Comparison of ENCODE assay signal across 21 mouse cellular contexts in the genomic region with DNA sequence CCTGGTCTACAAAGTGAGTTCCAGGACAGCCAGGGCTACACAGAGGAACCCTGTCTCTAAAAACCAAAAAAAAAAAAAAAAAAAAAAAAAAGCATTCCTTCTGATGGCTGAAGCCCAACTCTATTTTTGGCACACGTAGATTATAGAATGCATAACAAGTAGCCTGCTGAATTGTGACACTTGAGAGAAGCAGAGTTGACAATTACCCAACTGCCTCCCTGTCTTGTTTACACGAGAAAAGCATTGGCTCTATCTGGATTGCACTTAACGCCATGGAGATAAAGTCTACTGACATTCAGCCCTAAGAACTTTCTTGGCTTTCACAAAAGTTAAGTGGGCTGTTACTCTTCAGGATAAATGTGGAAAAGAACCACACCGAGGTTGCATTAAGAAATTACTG. TPM values are rescaled to one million over a fixed set of nuclear protein-coding genes. Genes with fewer than 3 reads are reported as not detected.
A peak's percentile ranks its signal among the peaks of the same experiment; 100 is the strongest.
DNase-seq lines count a peak whose midpoint lies in the region; ATAC-seq and TF ChIP-seq lines count a peak whose summit lies in the region.
"Had no signal": no experiment of that assay in that cellular context is flagged by ENCODE, and none has a peak within 500 bp of the region (broad histone marks: within the 10 kb centered on the region; RNA-seq: fewer than 3 reads in every experiment).

No protein-coding gene starts in this region.

- H3K4me1 ChIP-seq in heart, embryonic 16.5 days (ENCODE audit: control insufficient read depth, insufficient read depth, low read length) = peaks cover 13% of the 10 kb centered on the region
- no peaks in the 10 kb centered on the region for H3K4me1 ChIP-seq in heart, adult 2 months (ENCODE audit: control insufficient read depth, insufficient read depth, low read length)
- peaks cover 5% of the 10 kb centered on the region; the same call in 1 of the 2 replicates for H3K4me1 ChIP-seq in liver, postnatal 0 days (ENCODE audit: insufficient read depth)
- H3K4me1 ChIP-seq in liver, embryonic 12.5 days = no peaks in the 10 kb centered on the region
- H3K4me1 ChIP-seq in intestine, embryonic 16.5 days (ENCODE audit: control insufficient read depth, insufficient read depth, low read length) = no peaks in the 10 kb centered on the region
- H3K4me1 ChIP-seq: stomach, embryonic 15.5 days had no signal

- peak overlapping the region; percentile 17; the same call in 1 of the 2 replicates for H3K4me2 ChIP-seq in heart, embryonic 16.5 days (ENCODE audit: low read depth, low read length)
- H3K4me2 ChIP-seq in liver, postnatal 0 days (ENCODE audit: low read depth, low read length) = no peak overlapping the region
- H3K4me2 ChIP-seq in liver, embryonic 12.5 days = no peak overlapping the region
- H3K4me2 ChIP-seq in intestine, embryonic 16.5 days (ENCODE audit: low read depth, low read length) = no peak overlapping the region
- H3K4me2 ChIP-seq: midbrain, embryonic 11.5 days; stomach, embryonic 15.5 days had no signal

- no peak overlapping the region for H3K4me3 ChIP-seq in heart, embryonic 16.5 days (ENCODE audit: low read length)
- no peak overlapping the region for H3K4me3 ChIP-seq in heart, adult 2 months
- H3K4me3 ChIP-seq in liver, postnatal 0 days (ENCODE audit: low read depth, low read length) = no peak overlapping the region
- no peak overlapping the region for H3K4me3 ChIP-seq in liver, embryonic 12.5 days
- no peak overlapping the region for H3K4me3 ChIP-seq in intestine, embryonic 16.5 days (ENCODE audit: low read length)
- H3K4me3 ChIP-seq: erythroblast, embryonic 14.5 days; stomach, embryonic 15.5 days had no signal

- no peak for TF ChIP-seq EP300 in heart, adult 2 months (IDR thresholded peaks at IDR 0.05; ENCODE audit: insufficient read depth, low read depth, low read length)
- TF ChIP-seq EP300 in liver, postnatal 0 days (IDR thresholded peaks at IDR 0.05; ENCODE audit: low read depth) = no peak

- no peak overlapping the region for H3K9ac ChIP-seq in heart, embryonic 16.5 days (ENCODE audit: low read length)
- H3K9ac ChIP-seq in heart, adult 2 months (ENCODE audit: low read depth, low read length) = no peak overlapping the region
- no peak overlapping the region for H3K9ac ChIP-seq in liver, postnatal 0 days (replicated peaks)
- no peak overlapping the region for H3K9ac ChIP-seq in liver, embryonic 12.5 days
- H3K9ac ChIP-seq in intestine, embryonic 16.5 days (ENCODE audit: low read depth, low read length) = no peak overlapping the region
- H3K9ac ChIP-seq: forebrain, postnatal 0 days; stomach, embryonic 15.5 days had no signal

- H3K9me3 ChIP-seq in heart, embryonic 16.5 days (replicated peaks; ENCODE audit: control insufficient read depth, low read length) = peaks cover 5% of the 10 kb centered on the region; the same call in 1 of the 2 replicates
- no peaks in the 10 kb centered on the region for H3K9me3 ChIP-seq in liver, postnatal 0 days (ENCODE audit: low read length)
- H3K9me3 ChIP-seq in liver, embryonic 12.5 days (replicated peaks) = no peaks in the 10 kb centered on the region
- no peaks in the 10 kb centered on the region for H3K9me3 ChIP-seq in intestine, embryonic 16.5 days (ENCODE audit: control insufficient read depth, low read length)
- H3K9me3 ChIP-seq: stomach, embryonic 15.5 days had no signal

- TF ChIP-seq POLR2A in heart, adult 2 months (IDR thresholded peaks at IDR 0.05; ENCODE audit: insufficient read depth, low read depth, low read length) = no peak

- ATAC-seq in heart, embryonic 16.5 days (replicated peaks; ENCODE audit: extremely low read depth, insufficient read depth, low FRiP score) = peak; percentile 49
- ATAC-seq in liver, postnatal 0 days = peak; percentile 77
- ATAC-seq in liver, embryonic 12.5 days = no peak
- 0 out of 2 replicates have a peak, but pooled peaks have one; percentile 21 for ATAC-seq in intestine, embryonic 16.5 days
- ATAC-seq: forebrain, postnatal 0 days; hindbrain, embryonic 16.5 days; midbrain, embryonic 16.5 days had no signal

- intact Hi-C loops in heart, adult 2 months (cut with DNase I) = no loop called here

- H3K36me3 ChIP-seq in heart, embryonic 16.5 days (ENCODE audit: control insufficient read depth, insufficient read depth) = no peaks in the 10 kb centered on the region
- no peaks in the 10 kb centered on the region for H3K36me3 ChIP-seq in heart, adult 2 months (ENCODE audit: control insufficient read depth, insufficient read depth, low read length)
- H3K36me3 ChIP-seq in liver, postnatal 0 days (replicated peaks; ENCODE audit: insufficient read depth, low read length) = no peaks in the 10 kb centered on the region
- no peaks in the 10 kb centered on the region for H3K36me3 ChIP-seq in liver, embryonic 12.5 days
- H3K36me3 ChIP-seq in intestine, embryonic 16.5 days (ENCODE audit: control insufficient read depth, insufficient read depth, low read length) = no peaks in the 10 kb centered on the region
- H3K36me3 ChIP-seq: stomach, embryonic 15.5 days had no signal

- peaks cover 5% of the 10 kb centered on the region; the same call in 1 of the 2 replicates for H3K27me3 ChIP-seq in heart, embryonic 16.5 days (ENCODE audit: control insufficient read depth, insufficient read depth, low read length)
- no peaks in the 10 kb centered on the region for H3K27me3 ChIP-seq in heart, adult 2 months (ENCODE audit: control insufficient read depth, insufficient read depth, low read length)
- no peaks in the 10 kb centered on the region for H3K27me3 ChIP-seq in liver, postnatal 0 days (ENCODE audit: insufficient read depth, low read length)
- no peaks in the 10 kb centered on the region for H3K27me3 ChIP-seq in liver, embryonic 12.5 days (replicated peaks)
- H3K27me3 ChIP-seq in intestine, embryonic 16.5 days (replicated peaks; ENCODE audit: control insufficient read depth, insufficient read depth, low read length) = no peaks in the 10 kb centered on the region
- H3K27me3 ChIP-seq: stomach, embryonic 15.5 days had no signal

- 21% methylated on average over 4 of the region's 4 CpGs for WGBS in heart, embryonic 16.5 days
- 33% methylated on average over 4 of the region's 4 CpGs for WGBS in heart, adult 2 months
- 42% methylated on average over 4 of the region's 4 CpGs for WGBS in liver, postnatal 0 days (ENCODE audit: insufficient replicate concordance)
- WGBS in liver, embryonic 12.5 days (ENCODE audit: insufficient replicate concordance) = 49% methylated on average over 4 of the region's 4 CpGs
- WGBS in intestine, embryonic 16.5 days = 54% methylated on average over 4 of the region's 4 CpGs

- H3K27ac ChIP-seq in heart, embryonic 16.5 days (ENCODE audit: low read length) = peak overlapping the region; percentile 55; the same call in 1 of the 2 replicates
- H3K27ac ChIP-seq in heart, adult 2 months = no peak overlapping the region
- no peak overlapping the region for H3K27ac ChIP-seq in liver, postnatal 0 days (ENCODE audit: low read depth)
- H3K27ac ChIP-seq in liver, embryonic 12.5 days = no peak overlapping the region
- no peak overlapping the region for H3K27ac ChIP-seq in intestine, embryonic 16.5 days (ENCODE audit: low read length)
- H3K27ac ChIP-seq: stomach, embryonic 15.5 days had no signal

- no peak for TF ChIP-seq CTCF in heart, adult 2 months (IDR thresholded peaks at IDR 0.05)
- TF ChIP-seq CTCF in liver, postnatal 0 days (IDR thresholded peaks at IDR 0.05; ENCODE audit: low read depth) = no peak

- no peak for DNase-seq in heart, adult 2 months
- no peak for DNase-seq in liver, postnatal 0 days
- DNase-seq in adipocyte (ENCODE audit: low spot score) = peak; percentile 57
- DNase-seq: adrenal gland, postnatal 36 days; B cell, adult 2 months; cerebellum, adult 18-20 months; cerebellum, postnatal 10 days; forebrain, postnatal 0 days; layer of hippocampus, postnatal 36 days; left cerebral cortex, postnatal 4 days; right cerebral cortex, postnatal 25 days had no signal

- no peaks in the 10 kb centered on the region for H3K79me2 ChIP-seq in heart, adult 2 months (replicated peaks; ENCODE audit: control insufficient read depth, insufficient read depth, low read length)

RNA-seq across cellular contexts. Expression of gene Thnsl1, which starts 39.5 kb away (rescaled TPM):
- 5.7 and 6.5 TPM in 2 replicates for polyA plus RNA-seq in heart, embryonic 16.5 days (2015; fragmentation: Nextera tagmentation; extraction: Ambion mirVana)
- 1 to 10 TPM; 6.8 to 7.7 TPM for total RNA-seq in heart, adult 2 months (2021)
- 4.4 and 5.8 TPM in 2 replicates for polyA plus RNA-seq in heart, adult 2 months (2012; rRNA removed)
- polyA plus RNA-seq in liver, postnatal 0 days (2015; fragmentation: Nextera tagmentation; extraction: Ambion mirVana) = 2.0 and 2.1 TPM in 2 replicates
- polyA plus RNA-seq in liver, embryonic 12.5 days (2016; fragmentation: Nextera tagmentation; extraction: Ambion mirVana) = 2.8 and 3.1 TPM in 2 replicates
- polyA plus RNA-seq in intestine, embryonic 16.5 days (2015; fragmentation: Nextera tagmentation; extraction: Ambion mirVana) = 6.0 and 6.3 TPM in 2 replicates
- polyA plus RNA-seq: erythroblast, embryonic 14.5 days had no signal

RNA-seq across cellular contexts. Expression of gene Enkur, which starts 39.8 kb away (rescaled TPM):
- polyA plus RNA-seq in heart, embryonic 16.5 days (2015; fragmentation: Nextera tagmentation; extraction: Ambion mirVana) = 2.0 and 2.2 TPM in 2 replicates
- total RNA-seq in heart, adult 2 months (2021) = 1 to 10 TPM; 1.1 to 1.5 TPM
- polyA plus RNA-seq in heart, adult 2 months (2012; rRNA removed) = 0.23 and 0.38 TPM in 2 replicates
- polyA plus RNA-seq in liver, postnatal 0 days (2015; fragmentation: Nextera tagmentation; extraction: Ambion mirVana) = 0.14 and 0.19 TPM in 2 replicates
- polyA plus RNA-seq in liver, embryonic 12.5 days (2016; fragmentation: Nextera tagmentation; extraction: Ambion mirVana) = not detected in 2 replicates
- polyA plus RNA-seq in intestine, embryonic 16.5 days (2015; fragmentation: Nextera tagmentation; extraction: Ambion mirVana) = 0.75 and 1.1 TPM in 2 replicates
- total RNA-seq: megakaryocyte, adult 5-6 weeks had no signal
- polyA plus RNA-seq: adrenal gland, adult 2 months; erythroblast, embryonic 14.5 days had no signal
